Mouse (Mus musculus) stomach, postnatal 0 days (tissue): ENCODE data around the gene Bap1.

Experiments
- CTCF ChIP-seq: IDR thresholded peaks from 2 replicates; pipeline ENCODE4 v1.5.1; 2016; ENCODE audit warnings: antibody characterized with exemption, low read depth, mild to moderate bottlenecking, moderate library complexity
- EP300 ChIP-seq: optimal IDR thresholded peaks from 2 replicates; pipeline ENCODE3; 2016; ENCODE audit warnings: antibody characterized with exemption

GRCm38 (mm10) chr14:31245946-31246345 is 5.3 kb upstream of the Bap1 start:
- TF ChIP-seq EP300: no peak
- no peak for TF ChIP-seq CTCF
